Comparison of ENCODE assay signal across 8 mouse cellular contexts in genomic region chr13:9191172-9192140, GRCm38 (mm10).
DNase-seq lines count a peak whose midpoint lies in the region; ATAC-seq lines count a peak whose summit lies in the region.

No protein-coding gene starts in this region.

- ATAC-seq in granulocyte monocyte progenitor cell, adult 5-6 weeks (replicated peaks; ENCODE audit: poor library complexity, severe bottlenecking): peak; percentile 78

- DNase-seq in cerebellum, adult 11 months: peak; percentile 18
- no peak for DNase-seq in cerebellum, adult 11-12 months
- DNase-seq in urinary bladder, postnatal 14 days (ENCODE audit: low spot score): peak; percentile 61
- DNase-seq in urinary bladder, postnatal 10 days (ENCODE audit: low spot score): no peak
- peak; percentile 74 to 80 for DNase-seq in layer of hippocampus, adult 18-20 months (ENCODE audit: low spot score in 2 of 2)
- DNase-seq in lung, postnatal 14 days: peak; percentile 16
- peak; percentile 23 for DNase-seq in urinary bladder, postnatal 25 days (ENCODE audit: low spot score)

Comparison
In these comparisons a context has a peak if more than half of its experiments do, and no peak if none do; other contexts are left out.
1. DNase-seq: peak in cerebellum, adult 11 months (single experiment), urinary bladder, postnatal 14 days (single experiment), layer of hippocampus, adult 18-20 months (2 of 2), lung, postnatal 14 days (single experiment) and urinary bladder, postnatal 25 days (single experiment); none in cerebellum, adult 11-12 months (single experiment) and urinary bladder, postnatal 10 days (single experiment).